Mouse (Mus musculus): ENCODE data around the gene Gcc2. TPM values are rescaled to one million over a fixed set of nuclear protein-coding genes. Genes with fewer than 3 reads are reported as not detected.
"Not testable (repeated sequence)": the region's sequence is repeated elsewhere in the genome, so short reads cannot be mapped to it uniquely, and the experiment has no call there.

The Gcc2 gene
- polyA plus RNA-seq, 2 experiments, result 9.4 to 20.1 TPM

DNA sequence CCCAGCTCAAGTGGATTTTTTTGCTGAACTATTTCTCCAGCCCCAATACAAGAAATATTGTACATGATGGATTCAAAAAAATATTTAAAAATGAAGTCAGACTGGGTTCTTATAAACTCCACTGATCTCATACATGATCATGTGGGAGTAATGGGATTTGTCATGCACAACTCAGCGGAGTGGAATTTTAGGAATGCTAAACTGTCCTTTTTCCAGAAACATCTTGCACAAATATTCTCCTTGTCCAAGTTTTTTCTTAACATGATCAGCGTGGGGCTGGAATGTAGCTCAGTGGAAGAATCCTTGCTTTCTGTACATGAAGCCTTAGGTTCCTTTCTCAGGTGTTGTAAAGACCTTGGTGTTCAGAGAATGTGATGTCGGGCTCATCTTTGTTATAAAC is 65.6 kb downstream of the Gcc2 start:
- no peak for TF ChIP-seq CTCF (IDR thresholded peaks at IDR 0.05; ENCODE audit: low read depth)
- no peak for TF ChIP-seq EP300 (IDR thresholded peaks at IDR 0.05; ENCODE audit: low read depth)
- 70% methylated on average over 3 of the region's 3 CpGs for WGBS (ENCODE audit: insufficient replicate concordance)
- Histone ChIP-seq H3K27ac (no peak overlapping the region), H3K4me3 (ENCODE audit: insufficient read depth in 1 of 2, low read depth in 2 of 2, low read length in 2 of 2) (no peak overlapping the region), H3K27me3 (ENCODE audit: control insufficient read depth, insufficient read depth, low read length) (no peaks in the 10 kb centered on the region), H3K4me2 (ENCODE audit: low read depth) (no peak overlapping the region), H3K9me3 (ENCODE audit: control insufficient read depth, low read length) (no peaks in the 10 kb centered on the region), H3K9ac (replicated peaks) (no peak overlapping the region), H3K4me1 (replicated peaks; ENCODE audit: control insufficient read depth in 2 of 2, insufficient read depth in 2 of 2, low read length in 1 of 2) (peaks cover 10 to 13% of the 10 kb centered on the region in 2 experiments), H3K36me3 (replicated peaks; ENCODE audit: control insufficient read depth, insufficient read depth, low read depth) (no peaks in the 10 kb centered on the region)
- DNase-seq (ENCODE audit: low read depth in 3 of 3, low spot score in 3 of 3) (no peak), ATAC-seq (ENCODE audit: insufficient read depth) (no peak)

DNA sequence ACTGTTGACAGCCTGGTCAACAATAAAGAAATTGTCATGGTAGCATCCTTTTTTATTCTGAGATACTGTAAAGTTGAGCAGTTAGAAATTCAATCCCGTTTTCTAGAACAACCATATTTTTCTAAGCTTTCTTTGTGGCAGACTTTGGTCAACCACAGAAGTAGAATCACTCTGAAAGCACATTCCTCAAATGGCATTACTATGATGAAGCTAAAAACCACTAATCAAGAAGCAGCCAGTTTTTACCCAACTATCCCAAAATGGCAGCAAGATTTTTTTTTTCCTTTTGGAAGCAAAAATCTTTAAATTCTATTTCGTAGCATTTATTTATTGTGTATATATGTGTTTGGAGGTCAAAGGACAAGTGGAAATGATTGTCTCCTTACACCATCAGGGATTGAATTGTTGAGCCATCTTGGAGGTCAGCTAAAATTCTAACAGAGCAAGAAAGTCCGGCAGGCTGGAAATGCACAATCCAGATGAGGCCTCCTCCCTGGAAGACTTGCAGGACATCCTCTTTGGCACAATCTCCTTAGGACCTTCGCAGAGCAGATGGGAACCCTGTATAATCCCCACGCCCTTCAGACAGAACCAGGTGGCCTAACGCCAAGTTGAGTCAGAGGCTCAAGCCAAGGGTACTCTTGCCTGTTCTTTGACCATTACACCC is 67.2 kb downstream of the Gcc2 start:
- DNase-seq (ENCODE audit: low read depth in 3 of 3, low spot score in 3 of 3), result no peak
- peak overlapping the region; percentile 80 for H3K27ac ChIP-seq
- TF ChIP-seq EP300 (IDR thresholded peaks at IDR 0.05; ENCODE audit: low read depth) (no peak), CTCF (IDR thresholded peaks at IDR 0.05; ENCODE audit: low read depth) (peak; percentile 4; the same call in 1 of the 2 replicates)
- H3K9me3 ChIP-seq (ENCODE audit: control insufficient read depth, low read length), result no peaks in the 10 kb centered on the region
- peak overlapping the region; percentile 60 for H3K9ac ChIP-seq (replicated peaks)
- peaks cover 15 to 21% of the 10 kb centered on the region in 2 experiments for H3K4me1 ChIP-seq (replicated peaks; ENCODE audit: control insufficient read depth in 2 of 2, insufficient read depth in 2 of 2, low read length in 1 of 2)
- H3K4me2 ChIP-seq (ENCODE audit: low read depth), result peak overlapping the region; percentile 79
- WGBS (ENCODE audit: insufficient replicate concordance), result 18% methylated on average over 6 of the region's 6 CpGs
- peak overlapping the region; percentile 83 to 96 for H3K4me3 ChIP-seq (ENCODE audit: insufficient read depth in 1 of 2, low read depth in 2 of 2, low read length in 2 of 2)
- H3K36me3 ChIP-seq (replicated peaks; ENCODE audit: control insufficient read depth, insufficient read depth, low read depth), result no peaks in the 10 kb centered on the region
- no peak for ATAC-seq (ENCODE audit: insufficient read depth)
- no peaks in the 10 kb centered on the region for H3K27me3 ChIP-seq (ENCODE audit: control insufficient read depth, insufficient read depth, low read length)

DNA sequence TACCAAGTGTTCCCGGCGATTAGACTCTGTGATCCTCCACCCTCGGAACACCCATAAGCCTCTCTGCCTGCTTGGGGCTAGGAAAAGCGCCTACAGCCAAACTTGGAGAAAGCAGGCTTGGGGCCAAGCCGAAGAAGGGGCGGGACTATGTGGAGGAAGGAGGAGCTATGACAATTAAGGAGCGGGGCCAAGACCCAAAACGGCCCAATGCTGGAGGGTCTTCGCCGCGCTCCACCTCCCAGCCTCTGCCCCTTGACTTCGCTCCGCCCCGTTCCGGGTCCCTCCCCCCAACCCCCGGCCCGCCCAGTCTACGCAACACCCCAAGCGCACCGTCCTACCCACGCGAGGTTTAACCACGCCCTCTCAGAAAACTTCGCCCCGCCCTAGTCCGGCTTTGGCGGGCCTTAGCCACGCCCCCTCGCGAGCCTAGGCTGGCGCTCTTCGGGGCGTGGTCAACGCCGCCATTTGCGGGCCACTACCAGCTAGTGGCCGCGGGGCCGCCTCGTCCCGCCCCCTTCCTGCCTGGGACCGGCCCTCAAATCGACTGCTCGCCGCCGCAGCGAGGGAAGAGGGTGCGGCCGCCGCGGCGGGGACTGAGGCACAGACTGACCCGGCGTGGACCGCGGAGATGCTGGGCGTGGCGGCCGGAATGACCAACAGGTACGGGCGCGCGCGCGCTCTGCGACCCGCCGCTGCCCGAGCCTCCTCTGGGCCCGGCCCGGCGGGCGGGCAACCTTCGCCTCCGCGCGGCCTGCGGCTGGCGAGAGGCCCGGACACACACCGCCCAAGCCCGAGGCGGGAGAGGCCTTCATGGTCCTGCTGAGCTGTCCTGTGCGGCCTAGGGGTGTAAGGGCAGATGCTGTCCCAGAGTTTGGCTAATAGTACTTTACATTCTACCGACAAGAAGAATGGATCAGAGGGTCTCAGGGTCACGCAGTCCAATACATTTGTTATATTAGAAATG is 68.0 kb downstream of the Gcc2 start, which contains the start of gene Lims1:
Lims1 (plus strand) TSS at position 439 of the 964 bp plus-strand sequence.
- H3K4me1 ChIP-seq (replicated peaks; ENCODE audit: control insufficient read depth in 2 of 2, insufficient read depth in 2 of 2, low read length in 1 of 2), result peaks cover 15 to 23% of the 10 kb centered on the region in 2 experiments
- H3K27me3 ChIP-seq (ENCODE audit: control insufficient read depth, insufficient read depth, low read length), result no peaks in the 10 kb centered on the region
- H3K9ac ChIP-seq (replicated peaks), result peak within 1 kb of the TSS; percentile 95
- TF ChIP-seq CTCF (IDR thresholded peaks at IDR 0.05; ENCODE audit: low read depth), result 0 out of 2 replicates have a peak, but pooled peaks have one; percentile 0
- TF ChIP-seq EP300 (IDR thresholded peaks at IDR 0.05; ENCODE audit: low read depth), result no peak
- DNase-seq (ENCODE audit: low read depth in 3 of 3, low spot score in 3 of 3) (peak; percentile 93 to 96 (median 94)), ATAC-seq (ENCODE audit: insufficient read depth) (peak; percentile 93)
- H3K4me2 ChIP-seq (ENCODE audit: low read depth), result peak within 1 kb of the TSS; percentile 79
- peak within 1 kb of the TSS; percentile 80 for H3K27ac ChIP-seq
- peak within 1 kb of the TSS; percentile 83 to 96 for H3K4me3 ChIP-seq (ENCODE audit: insufficient read depth in 1 of 2, low read depth in 2 of 2, low read length in 2 of 2)
- no peaks in the 10 kb centered on the region for H3K36me3 ChIP-seq (replicated peaks; ENCODE audit: control insufficient read depth, insufficient read depth, low read depth)
- H3K9me3 ChIP-seq (ENCODE audit: control insufficient read depth, low read length), result no peaks in the 10 kb centered on the region
- WGBS (ENCODE audit: insufficient replicate concordance), result under 1% methylated on average over 76 of the region's 86 CpGs

DNA sequence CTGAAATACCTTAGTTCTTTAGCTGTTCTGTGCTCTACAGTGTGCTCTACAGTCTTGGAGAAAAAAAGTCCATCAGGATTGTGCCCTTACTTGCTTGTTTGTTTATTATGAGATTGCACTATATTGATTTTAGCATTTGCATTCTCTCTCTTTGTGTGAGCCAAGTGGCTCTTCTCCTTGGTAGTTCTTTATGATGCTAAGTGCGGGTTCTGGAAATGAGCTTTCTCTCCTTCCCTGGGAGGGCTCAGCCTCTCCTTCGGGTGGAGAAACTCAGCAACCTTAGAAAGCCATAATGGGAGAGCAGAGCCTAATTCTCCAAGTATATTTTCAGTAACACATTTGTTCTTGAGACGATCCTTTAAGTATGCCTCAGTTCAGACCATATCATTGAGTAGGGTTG is 71.0 kb downstream of the Gcc2 start:
- TF ChIP-seq EP300 (IDR thresholded peaks at IDR 0.05; ENCODE audit: low read depth) (no peak), CTCF (IDR thresholded peaks at IDR 0.05; ENCODE audit: low read depth) (no peak)
- WGBS (ENCODE audit: insufficient replicate concordance), result 59% methylated on average over 3 of the region's 3 CpGs
- ATAC-seq (ENCODE audit: insufficient read depth), result no peak

DNA sequence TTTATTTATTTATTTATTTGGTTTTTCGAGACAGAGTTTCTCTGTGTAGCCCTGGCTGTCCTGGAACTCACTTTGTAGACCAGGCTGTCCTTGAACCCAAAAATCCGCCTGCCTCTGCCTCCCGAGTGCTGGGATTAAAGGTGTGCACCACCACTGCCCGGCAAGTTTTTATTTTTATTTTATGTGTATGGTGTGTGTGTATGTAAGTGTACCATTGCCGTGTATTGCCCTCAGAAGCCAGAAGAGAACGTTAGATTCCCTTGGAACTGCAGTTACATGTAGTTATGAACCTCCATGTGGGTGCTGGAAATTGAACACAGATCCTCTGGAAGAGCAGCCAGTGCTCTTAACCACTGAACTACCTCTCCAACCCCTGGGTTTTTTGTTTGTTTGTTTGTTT is 72.5 kb downstream of the Gcc2 start:
- not testable (repeated sequence) for H3K27me3 ChIP-seq (ENCODE audit: control insufficient read depth, insufficient read depth, low read length); H3K4me2 ChIP-seq (ENCODE audit: low read depth); H3K9ac ChIP-seq (replicated peaks); ATAC-seq (ENCODE audit: insufficient read depth); H3K9me3 ChIP-seq (ENCODE audit: control insufficient read depth, low read length); H3K36me3 ChIP-seq (replicated peaks; ENCODE audit: control insufficient read depth, insufficient read depth, low read depth); DNase-seq (ENCODE audit: low read depth in 3 of 3, low spot score in 3 of 3); H3K4me3 ChIP-seq (ENCODE audit: insufficient read depth in 1 of 2, low read depth in 2 of 2, low read length in 2 of 2); H3K27ac ChIP-seq
- peaks cover 16 to 26% of the 10 kb centered on the region in 2 experiments for H3K4me1 ChIP-seq (replicated peaks; ENCODE audit: control insufficient read depth in 2 of 2, insufficient read depth in 2 of 2, low read length in 1 of 2)
- WGBS (ENCODE audit: insufficient replicate concordance), result 80% methylated on average over 6 of the region's 6 CpGs

More for the DNA sequence above, 71.0 kb downstream of the Gcc2 start:
- no peak overlapping the region for H3K4me3 ChIP-seq (ENCODE audit: insufficient read depth in 1 of 2, low read depth in 2 of 2, low read length in 2 of 2)
- no peak overlapping the region for H3K4me2 ChIP-seq (ENCODE audit: low read depth)
- no peaks in the 10 kb centered on the region for H3K9me3 ChIP-seq (ENCODE audit: control insufficient read depth, low read length)
- H3K27me3 ChIP-seq (ENCODE audit: control insufficient read depth, insufficient read depth, low read length), result no peaks in the 10 kb centered on the region
- DNase-seq (ENCODE audit: low read depth in 3 of 3, low spot score in 3 of 3), result no peak
- H3K27ac ChIP-seq, result no peak overlapping the region
- H3K4me1 ChIP-seq (replicated peaks; ENCODE audit: control insufficient read depth in 2 of 2, insufficient read depth in 2 of 2, low read length in 1 of 2), result peaks cover 22 to 29% of the 10 kb centered on the region in 2 experiments
- no peaks in the 10 kb centered on the region for H3K36me3 ChIP-seq (replicated peaks; ENCODE audit: control insufficient read depth, insufficient read depth, low read depth)
- no peak overlapping the region for H3K9ac ChIP-seq (replicated peaks)

Measured in liver, embryonic 14.5 days (tissue).